Mouse (Mus musculus): ENCODE measurements around the gene Gm10720. TPM values are rescaled to one million over a fixed set of nuclear protein-coding genes. Genes with fewer than 3 reads are reported as not detected.
"Not testable (repeated sequence)": the region's sequence is repeated elsewhere in the genome, so short reads cannot be mapped to it uniquely, and the experiment has no call there.

The Gm10720 gene
- 1.4 TPM in 1 of 2 replicates, not detected in the other for total RNA-seq (2015)
- not detected in 2 replicates for total RNA-seq (2017)

DNA sequence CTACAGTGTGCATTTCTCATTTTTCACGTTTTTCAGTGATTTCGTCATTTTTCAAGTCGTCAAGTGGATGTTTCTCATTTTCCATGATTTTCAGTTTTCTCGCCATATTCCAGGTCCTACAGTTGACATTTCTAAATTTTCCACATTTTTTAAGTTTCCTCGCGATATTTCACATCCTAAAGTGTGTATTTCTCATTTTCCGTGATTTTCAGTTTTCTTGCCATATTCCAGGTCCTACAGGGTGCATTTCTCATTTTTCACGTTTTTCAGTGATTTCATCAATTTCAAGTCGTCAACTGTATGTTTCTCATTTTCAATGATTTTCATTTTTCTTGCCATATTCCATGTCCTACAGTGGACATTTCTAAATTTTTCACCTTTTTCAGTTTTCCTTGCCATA lies at the start of gene Gm10720:
Gm10720 (plus strand) TSS at position 301 of the 400 bp plus-strand sequence.
- not testable (repeated sequence) for ATAC-seq (ENCODE audit: poor library complexity, severe bottlenecking)

DNA sequence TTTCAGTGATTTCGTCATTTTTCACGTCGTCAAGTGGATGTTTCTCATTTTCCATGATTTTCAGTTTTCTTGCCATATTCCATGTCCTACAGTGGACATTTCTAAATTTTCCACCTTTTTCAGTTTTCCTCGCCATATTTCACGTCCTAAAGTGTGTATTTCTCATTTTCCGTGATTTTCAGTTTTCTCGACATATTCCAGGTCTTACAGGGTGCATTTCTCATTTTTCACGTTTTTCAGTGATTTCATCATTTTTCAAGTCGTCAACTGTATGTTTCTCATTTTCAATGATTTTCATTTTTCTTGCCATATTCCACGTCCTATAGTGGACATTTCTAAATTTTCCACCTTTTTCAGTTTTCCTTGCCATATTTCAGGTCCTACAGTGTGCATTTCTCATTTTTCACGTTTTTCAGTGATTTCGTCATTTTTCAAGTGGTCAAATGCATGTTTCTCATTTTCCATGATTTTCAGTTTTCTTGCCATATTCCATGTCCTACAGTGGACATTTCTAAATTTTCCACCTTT lies 14.9 kb upstream of the Gm10720 start, which contains the start of gene Gm10722:
Gm10722 (plus strand) TSS at position 478 of the 528 bp plus-strand sequence.
- ATAC-seq (ENCODE audit: poor library complexity, severe bottlenecking): not testable (repeated sequence)

DNA sequence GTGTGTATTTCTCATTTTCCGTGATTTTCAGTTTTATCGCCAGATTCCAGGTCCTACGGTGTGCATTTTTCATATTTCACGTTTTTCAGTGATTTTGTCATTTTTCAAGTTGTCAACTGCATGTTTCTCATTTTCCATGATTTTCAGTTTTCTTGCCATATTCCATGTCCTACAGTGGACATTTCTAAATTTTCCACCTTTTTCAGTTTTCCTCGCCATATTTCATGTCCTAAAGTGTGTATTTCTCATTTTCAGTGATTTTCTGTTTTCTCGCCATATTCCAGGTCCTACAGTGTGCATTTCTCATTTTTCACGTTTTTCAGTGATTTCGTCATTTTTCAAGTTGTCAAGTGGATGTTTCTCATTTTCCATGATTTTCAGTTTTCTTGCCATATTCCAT lies 14.4 kb upstream of the Gm10720 start:
- not testable (repeated sequence) for ATAC-seq (ENCODE audit: poor library complexity, severe bottlenecking)

DNA sequence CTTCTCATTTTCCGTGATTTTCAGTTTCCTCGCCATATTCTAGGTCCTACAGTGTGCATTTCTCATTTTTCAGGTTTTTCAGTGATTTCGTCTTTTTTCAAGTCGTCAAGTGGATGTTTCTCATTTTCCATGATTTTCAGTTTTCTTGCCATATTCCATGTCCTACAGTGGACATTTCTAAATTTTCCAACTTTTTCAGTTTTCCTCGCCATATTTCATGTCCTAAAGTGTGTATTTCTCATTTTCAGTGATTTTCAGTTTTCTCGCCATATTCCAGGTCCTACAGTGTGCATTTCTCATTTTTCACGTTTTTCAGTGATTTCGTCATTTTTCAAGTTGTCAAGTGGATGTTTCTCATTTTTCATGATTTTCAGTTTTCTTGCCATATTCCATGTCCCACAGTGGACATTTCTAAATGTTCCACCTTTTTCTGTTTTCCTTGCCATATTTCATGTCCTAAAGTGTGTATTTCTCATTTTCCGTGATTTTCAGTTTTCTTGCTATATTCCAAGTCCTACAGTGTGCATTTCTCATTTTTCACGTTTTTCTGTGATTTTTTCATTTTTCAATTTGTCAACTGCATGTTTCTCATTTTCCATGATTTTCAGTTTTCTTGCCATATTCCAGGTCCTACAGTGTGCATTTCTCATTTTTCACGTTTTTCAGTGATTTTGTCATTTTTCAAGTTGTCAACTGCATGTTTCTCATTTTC lies 13.3 kb upstream of the Gm10720 start:
- peak; percentile 37 for ATAC-seq (ENCODE audit: poor library complexity, severe bottlenecking)

DNA sequence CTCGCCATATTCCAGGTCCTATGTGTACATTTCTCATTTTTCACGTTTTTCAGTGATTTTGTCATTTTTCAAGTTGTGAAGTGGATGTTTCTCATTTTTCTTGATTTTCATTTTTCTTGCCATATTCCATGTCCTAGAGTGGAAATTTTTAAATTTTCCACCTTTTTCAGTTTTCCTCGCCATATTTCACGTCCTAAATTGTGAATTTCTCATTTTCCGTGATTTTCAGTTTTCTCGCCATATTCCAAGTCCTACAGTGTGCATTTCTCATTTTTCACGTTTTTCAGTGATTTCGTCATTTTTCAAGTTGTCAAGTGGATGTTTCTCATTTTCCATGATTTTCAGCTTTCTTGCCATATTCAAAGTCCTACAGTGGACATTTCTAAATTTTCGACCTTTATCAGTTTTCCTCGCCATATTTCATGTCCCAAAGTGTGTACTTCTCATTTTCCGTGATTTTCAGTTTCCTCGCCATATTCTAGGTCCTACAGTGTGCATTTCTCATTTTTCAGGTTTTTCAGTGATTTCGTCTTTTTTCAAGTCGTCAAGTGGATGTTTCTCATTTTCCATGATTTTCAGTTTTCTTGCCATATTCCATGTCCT lies 12.6 kb upstream of the Gm10720 start, which contains the start of gene Gm11168:
Gm11168 (plus strand) TSS at position 553 of the 603 bp plus-strand sequence.
- ATAC-seq (ENCODE audit: poor library complexity, severe bottlenecking): not testable (repeated sequence)

DNA sequence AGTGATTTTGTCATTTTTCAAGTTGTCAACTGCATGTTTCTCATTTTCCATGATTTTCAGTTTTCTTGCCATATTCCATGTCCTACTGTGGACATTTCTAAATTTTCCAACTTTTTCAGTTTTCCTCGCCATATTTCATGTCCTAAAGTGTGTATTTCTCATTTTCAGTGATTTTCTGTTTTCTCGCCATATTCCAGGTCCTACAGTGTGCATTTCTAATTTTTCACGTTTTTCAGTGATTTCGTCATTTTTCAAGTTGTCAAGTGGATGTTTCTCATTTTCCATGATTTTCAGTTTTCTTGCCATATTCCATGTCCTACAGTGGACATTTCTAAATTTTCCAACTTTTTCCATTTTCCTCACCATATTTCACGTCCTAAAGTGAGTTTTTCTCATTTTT lies 9.3 kb upstream of the Gm10720 start:
- peak; percentile 31; the same call in 1 of the 2 replicates for ATAC-seq (ENCODE audit: poor library complexity, severe bottlenecking)

DNA sequence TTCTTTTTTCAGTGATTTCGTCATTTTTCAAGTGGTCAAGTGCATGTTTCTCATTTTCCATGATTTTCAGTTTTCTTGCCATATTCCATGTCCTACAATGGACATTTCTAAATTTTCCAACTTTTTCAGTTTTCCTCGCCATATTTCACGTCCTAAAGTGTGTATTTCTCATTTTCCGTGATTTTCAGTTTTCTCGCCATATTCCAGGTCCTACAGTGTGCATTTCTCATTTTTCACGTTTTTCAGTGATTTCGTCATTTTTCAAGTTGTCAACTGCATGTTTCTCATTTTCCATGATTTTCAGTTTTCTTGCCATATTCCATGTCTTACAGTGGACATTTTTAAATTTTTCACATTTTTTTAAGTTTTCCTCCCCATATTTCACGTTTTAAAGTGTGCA lies 8.8 kb upstream of the Gm10720 start:
- not testable (repeated sequence) for ATAC-seq (ENCODE audit: poor library complexity, severe bottlenecking)

DNA sequence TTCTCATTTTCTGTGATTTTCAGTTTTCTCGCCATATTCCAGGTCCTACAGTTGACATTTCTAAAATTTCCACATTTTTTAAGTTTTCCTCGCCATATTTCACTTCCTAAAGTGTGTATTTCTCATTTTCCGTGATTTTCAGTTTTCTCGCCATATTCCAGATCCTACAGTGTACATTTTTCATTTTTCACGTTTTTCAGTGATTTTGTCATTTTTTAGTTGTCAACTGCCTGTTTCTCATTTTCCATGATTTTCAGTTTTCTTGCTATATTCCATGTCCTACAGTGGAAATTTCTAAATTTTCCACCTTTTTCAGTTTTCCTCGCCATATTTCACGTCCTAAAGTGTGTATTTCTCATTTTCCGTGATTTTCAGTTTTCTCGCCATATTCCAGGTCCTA lies 8.2 kb upstream of the Gm10720 start:
- ATAC-seq (ENCODE audit: poor library complexity, severe bottlenecking): peak; percentile 17; the same call in 1 of the 2 replicates

DNA sequence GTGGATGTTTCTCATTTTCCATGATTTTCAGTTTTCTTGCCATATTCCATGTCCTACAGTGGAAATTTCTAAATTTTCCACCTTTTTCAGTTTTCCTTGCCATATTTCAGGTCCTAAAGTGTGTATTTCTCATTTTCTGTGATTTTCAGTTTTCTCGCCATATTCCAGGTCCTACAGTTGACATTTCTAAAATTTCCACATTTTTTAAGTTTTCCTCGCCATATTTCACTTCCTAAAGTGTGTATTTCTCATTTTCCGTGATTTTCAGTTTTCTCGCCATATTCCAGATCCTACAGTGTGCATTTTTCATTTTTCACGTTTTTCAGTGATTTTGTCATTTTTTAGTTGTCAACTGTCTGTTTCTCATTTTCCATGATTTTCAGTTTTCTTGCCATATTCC lies 6.1 kb upstream of the Gm10720 start:
- ATAC-seq (ENCODE audit: poor library complexity, severe bottlenecking): peak; percentile 25

DNA sequence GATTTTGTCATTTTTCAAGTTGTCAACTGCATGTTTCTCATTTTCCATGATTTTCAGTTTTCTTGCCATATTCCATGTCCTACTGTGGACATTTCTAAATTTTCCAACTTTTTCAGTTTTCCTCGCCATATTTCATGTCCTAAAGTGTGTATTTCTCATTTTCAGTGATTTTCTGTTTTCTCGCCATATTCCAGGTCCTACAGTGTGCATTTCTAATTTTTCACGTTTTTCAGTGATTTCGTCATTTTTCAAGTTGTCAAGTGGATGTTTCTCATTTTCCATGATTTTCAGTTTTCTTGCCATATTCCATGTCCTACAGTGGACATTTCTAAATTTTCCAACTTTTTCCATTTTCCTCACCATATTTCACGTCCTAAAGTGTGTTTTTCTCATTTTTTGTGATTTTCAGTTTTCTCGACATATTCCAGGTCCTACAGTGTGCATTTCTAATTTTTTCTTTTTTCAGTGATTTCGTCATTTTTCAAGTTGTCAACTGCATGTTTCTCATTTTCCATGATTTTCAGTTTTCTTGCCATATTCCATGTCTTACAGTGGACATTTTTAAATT lies 3.3 kb upstream of the Gm10720 start:
- ATAC-seq (ENCODE audit: poor library complexity, severe bottlenecking): peak; percentile 44

DNA sequence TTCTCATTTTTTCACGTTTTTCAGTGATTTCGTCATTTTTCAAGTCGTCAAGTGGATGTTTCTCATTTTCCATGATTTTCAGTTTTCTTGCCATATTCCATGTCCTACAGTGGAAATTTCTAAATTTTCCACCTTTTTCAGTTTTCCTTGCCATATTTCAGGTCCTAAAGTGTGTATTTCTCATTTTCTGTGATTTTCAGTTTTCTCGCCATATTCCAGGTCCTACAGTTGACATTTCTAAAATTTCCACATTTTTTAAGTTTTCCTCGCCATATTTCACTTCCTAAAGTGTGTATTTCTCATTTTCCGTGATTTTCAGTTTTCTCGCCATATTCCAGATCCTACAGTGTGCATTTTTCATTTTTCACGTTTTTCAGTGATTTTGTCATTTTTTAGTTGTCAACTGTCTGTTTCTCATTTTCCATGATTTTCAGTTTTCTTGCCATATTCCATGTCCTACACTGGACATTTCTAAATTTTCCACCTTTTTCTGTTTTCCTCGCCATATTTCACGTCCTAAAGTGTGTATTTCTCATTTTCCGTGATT lies 2.6 kb upstream of the Gm10720 start, which contains the start of gene Gm10721:
Gm10721 (plus strand) TSS at position 408 of the 547 bp plus-strand sequence.
- ATAC-seq (ENCODE audit: poor library complexity, severe bottlenecking): peak; percentile 34

DNA sequence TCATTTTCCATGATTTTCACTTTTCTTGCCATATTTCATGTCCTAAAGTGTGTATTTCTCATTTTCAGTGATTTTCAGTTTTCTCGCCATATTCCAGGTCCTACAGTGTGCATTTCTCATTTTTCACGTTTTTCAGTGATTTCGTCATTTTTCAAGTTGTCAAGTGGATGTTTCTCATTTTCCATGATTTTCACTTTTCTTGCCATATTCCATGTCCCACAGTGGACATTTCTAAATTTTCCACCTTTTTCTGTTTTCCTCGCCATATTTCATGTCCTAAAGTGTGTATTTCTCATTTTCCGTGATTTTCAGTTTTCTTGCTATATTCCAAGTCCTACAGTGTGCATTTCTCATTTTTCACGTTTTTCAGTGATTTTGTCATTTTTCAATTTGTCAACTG lies 442 bp downstream of the Gm10720 start:
- not testable (repeated sequence) for ATAC-seq (ENCODE audit: poor library complexity, severe bottlenecking)

DNA sequence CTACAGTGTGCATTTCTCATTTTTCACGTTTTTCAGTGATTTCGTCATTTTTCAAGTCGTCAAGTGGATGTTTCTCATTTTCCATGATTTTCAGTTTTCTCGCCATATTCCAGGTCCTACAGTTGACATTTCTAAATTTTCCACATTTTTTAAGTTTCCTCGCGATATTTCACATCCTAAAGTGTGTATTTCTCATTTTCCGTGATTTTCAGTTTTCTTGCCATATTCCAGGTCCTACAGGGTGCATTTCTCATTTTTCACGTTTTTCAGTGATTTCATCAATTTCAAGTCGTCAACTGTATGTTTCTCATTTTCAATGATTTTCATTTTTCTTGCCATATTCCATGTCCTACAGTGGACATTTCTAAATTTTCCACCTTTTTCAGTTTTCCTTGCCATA lies 1.7 kb downstream of the Gm10720 start, which contains the start of gene Gm10719:
Gm10719 (plus strand) TSS at position 301 of the 400 bp plus-strand sequence.
- not testable (repeated sequence) for ATAC-seq (ENCODE audit: poor library complexity, severe bottlenecking)

DNA sequence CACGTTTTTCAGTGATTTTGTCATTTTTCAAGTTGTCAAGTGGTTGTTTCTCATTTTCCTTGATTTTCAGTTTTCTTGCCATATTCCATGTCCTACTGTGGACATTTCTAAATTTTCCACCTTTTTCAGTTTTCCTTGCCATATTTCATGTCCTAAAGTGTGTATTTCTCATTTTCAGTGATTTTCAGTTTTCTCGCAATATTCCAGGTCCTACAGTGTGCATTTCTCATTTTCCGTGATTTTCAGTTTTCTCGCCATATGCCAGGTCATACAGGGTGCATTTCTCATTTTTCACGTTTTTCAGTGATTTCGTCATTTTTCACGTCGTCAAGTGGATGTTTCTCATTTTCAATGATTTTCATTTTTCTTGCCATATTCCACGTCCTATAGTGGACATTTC lies 3.5 kb downstream of the Gm10720 start:
- ATAC-seq (ENCODE audit: poor library complexity, severe bottlenecking): not testable (repeated sequence)

DNA sequence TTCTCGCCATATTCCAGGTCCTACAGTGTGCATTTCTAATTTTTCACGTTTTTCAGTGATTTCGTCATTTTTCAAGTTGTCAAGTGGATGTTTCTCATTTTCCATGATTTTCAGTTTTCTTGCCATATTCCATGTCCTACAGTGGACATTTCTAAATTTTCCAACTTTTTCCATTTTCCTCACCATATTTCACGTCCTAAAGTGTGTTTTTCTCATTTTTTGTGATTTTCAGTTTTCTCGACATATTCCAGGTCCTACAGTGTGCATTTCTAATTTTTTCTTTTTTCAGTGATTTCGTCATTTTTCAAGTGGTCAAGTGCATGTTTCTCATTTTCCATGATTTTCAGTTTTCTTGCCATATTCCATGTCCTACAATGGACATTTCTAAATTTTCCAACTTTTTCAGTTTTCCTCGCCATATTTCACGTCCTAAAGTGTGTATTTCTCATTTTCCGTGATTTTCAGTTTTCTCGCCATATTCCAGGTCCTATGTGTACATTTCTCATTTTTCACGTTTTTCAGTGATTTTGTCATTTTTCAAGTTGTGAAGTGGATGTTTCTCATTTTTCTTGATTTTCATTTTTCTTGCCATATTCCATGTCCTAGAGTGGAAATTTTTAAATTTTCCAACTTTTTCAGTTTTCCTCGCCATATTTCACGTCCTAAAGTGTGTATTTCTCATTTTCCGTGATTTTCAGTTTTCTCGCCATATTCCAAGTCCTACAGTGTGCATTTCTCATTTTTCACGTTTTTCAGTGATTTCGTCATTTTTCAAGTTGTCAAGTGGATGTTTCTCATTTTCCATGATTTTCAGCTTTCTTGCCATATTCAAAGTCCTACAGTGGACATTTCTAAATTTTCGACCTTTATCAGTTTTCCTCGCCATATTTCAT lies 4.6 kb downstream of the Gm10720 start:
- ATAC-seq (ENCODE audit: poor library complexity, severe bottlenecking): peak; percentile 31

DNA sequence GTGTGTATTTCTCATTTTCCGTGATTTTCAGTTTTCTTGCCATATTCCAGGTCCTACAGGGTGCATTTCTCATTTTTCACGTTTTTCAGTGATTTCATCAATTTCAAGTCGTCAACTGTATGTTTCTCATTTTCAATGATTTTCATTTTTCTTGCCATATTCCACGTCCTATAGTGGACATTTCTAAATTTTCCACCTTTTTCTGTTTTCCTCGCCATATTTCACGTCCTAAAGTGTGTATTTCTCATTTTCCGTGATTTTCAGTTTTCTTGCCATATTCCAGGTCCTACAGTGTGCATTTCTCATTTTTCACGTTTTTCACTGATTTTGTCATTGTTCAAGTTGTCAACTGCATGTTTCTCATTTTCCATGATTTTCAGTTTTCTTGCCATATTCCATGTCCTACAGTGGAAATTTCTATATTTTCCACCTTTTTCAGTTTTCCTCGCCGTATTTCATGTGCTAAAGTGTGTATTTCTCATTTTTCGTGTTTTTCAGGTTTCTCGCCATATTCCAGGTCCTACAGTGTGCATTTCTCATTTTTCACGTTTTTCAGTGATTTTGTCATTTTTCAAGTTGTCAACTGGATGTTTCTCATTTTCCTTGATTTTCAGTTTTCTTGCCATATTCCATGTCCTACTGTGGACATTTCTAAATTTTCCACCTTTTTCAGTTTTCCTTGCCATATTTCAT lies 7.0 kb downstream of the Gm10720 start:
- ATAC-seq (ENCODE audit: poor library complexity, severe bottlenecking): not testable (repeated sequence)

DNA sequence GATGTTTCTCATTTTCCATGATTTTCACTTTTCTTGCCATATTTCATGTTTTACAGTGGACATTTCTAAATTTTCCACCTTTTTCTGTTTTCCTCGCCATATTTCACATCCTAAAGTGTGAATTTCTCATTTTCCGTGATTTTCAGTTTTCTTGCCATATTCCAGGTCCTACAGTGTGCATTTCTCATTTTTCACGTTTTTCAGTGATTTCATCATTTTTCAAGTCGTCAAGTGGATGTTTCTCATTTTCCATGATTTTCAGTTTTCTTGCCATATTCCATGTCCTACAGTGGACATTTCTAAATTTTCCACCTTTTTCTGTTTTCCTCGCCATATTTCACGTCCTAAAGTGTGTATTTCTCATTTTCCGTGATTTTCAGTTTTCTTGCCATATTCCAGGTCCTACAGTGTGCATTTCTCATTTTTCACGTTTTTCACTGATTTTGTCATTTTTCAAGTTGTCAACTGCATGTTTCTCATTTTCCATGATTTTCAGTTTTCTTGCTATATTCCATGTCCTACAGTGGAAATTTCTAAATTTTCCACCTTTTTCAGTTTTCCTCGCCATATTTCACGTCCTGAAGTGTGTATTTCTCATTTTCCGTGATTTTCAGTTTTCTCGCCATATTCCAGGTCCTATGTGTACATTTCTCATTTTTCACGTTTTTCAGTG lies 8.0 kb downstream of the Gm10720 start, which contains the start of gene Gm10718:
Gm10718 (plus strand) TSS at position 236 of the 673 bp plus-strand sequence.
- ATAC-seq (ENCODE audit: poor library complexity, severe bottlenecking): not testable (repeated sequence)

DNA sequence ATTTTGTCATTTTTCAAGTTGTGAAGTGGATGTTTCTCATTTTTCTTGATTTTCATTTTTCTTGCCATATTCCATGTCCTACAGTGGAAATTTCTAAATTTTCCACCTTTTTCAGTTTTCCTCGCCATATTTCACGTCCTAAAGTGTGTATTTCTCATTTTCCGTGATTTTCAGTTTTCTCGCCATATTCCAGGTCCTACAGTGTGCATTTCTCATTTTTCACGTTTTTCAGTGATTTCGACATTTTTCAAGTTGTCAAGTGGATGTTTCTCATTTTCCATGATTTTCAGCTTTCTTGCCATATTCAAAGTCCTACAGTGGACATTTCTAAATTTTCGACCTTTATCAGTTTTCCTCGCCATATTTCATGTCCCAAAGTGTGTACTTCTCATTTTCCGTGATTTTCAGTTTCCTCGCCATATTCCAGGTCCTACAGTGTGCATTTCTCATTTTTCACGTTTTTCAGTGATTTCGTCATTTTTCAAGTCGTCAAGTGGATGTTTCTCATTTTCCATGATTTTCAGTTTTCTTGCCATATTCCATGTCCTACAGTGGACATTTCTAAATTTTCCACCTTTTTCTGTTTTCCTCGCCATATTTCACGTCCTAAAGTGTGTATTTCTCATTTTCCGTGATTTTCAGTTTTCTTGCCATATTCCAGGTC lies 8.7 kb downstream of the Gm10720 start:
- not testable (repeated sequence) for ATAC-seq (ENCODE audit: poor library complexity, severe bottlenecking)
